Mouse (Mus musculus) bone marrow, adult 2 months (tissue): ENCODE data around the gene Son.

ENCODE experiments used
- CTCF ChIP-seq: fragments of 200-500 bp; IDR thresholded peaks from 2 replicates; pipeline ENCODE4 v1.5.1; 2011; ENCODE audit warnings: low read length, control low read depth; ENCODE audit not compliant: control insufficient read depth, insufficient read depth
- POLR2A ChIP-seq: fragments of 200-500 bp; IDR thresholded peaks from 2 replicates; pipeline ENCODE4 v1.6.1; 2011; ENCODE audit warnings: low read depth, mild to moderate bottlenecking, control low read depth, low read length, borderline replicate concordance; ENCODE audit not compliant: control insufficient read depth

DNA sequence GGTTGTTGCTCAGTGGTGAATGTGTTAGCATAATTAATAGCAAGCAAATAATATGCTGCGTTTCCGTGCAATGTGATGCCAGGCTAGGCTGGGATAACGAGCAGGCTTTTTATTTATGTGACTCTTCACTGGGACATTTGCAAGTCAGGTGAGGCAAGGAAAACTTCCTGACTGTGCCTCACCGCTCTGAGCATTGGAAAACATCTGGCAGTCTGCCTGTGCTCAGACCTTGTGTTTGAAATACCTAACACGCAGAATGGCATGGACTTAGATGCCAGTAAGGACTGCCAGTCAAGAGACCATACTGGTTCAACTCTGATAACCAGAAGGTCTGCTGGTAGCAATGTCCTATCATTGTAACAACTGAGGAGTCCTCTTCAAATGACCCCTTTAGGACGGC, 42.1 kb upstream of the Son start:
- TF ChIP-seq CTCF (no peak), POLR2A (no peak)
